Mouse (Mus musculus) B cell, adult 67 days (primary cell): ENCODE data around the gene Rpl22. TPM values are rescaled to one million over a fixed set of nuclear protein-coding genes. Genes with fewer than 3 reads are reported as not detected.

ENCODE experiments used
- total RNA-seq, 2 experiments: library from RNA; stranded (reverse); gene quantifications; 4 replicates each; pipeline ENCODE4 v1.2.4; 2023

Gene Rpl22
- total RNA-seq: 100 to 1,000 TPM; 825 to 862 TPM

DNA sequence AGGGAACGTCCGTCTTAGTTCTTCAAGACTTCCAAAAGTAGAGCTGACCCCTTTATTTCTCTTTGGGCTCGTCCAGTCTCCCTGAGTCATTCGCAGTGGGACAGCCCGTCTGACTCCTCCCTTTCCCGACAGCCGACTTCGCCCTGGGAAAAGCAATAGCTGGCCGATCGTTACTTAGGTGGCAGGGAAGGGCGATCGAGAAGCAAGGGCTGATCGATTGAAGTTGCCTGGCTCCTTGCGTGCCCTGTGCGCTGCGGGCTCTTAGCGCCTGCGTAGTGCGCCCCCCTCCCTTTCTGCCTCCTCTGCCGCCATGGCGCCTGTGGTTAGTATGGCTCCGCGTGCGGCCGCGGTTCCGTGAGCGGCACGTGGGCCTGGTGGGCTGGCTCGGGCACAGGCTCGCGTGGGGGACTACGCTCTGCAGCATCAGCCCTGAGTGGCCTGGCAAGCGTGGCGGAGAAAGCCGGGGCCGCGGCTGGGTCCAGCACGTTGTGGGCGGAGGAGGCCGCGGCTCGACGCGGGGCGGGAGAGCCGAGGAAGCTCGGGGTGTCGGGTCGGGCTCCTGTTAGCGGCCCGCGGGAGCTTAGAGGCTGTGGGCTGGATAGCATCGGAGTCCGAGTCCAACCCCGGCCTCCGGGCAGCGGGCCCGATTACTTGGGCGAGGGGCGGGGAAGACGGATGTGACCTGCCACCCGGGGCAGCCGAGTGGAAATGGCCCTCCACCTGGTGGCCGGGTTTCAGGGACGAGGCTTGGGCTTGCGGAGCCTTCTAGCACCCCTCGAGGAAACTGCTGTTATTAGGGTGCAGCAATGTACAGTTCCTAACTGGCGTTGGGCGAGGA is at the start of gene Rpl22:
TSS of gene Rpl22 (plus strand) at position 169 of the 838 bp plus-strand sequence.

DNA sequence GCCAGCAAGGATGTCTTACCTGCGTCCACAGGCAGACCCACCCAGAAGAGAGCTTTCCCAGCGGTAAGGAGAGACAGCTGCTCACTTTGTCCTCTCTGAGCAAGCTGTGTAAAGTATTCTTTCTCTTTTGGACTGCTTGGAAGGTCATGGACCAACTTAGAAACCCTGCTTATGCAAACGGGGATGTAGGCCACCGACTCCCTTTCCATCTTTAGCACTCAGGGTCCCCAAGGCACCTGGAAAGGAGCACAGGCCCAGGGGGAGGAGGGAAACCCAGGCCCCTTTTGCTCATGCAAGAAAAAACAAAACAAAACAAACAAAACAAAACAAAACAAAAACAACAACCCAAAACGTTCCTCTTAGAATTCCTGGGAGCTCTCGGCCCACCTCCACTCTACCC is 34.0 kb upstream of the Rpl22 start, which contains the start of gene Hes3:
TSS of gene Hes3 (minus strand) at position 101 of the 400 bp plus-strand sequence.

DNA sequence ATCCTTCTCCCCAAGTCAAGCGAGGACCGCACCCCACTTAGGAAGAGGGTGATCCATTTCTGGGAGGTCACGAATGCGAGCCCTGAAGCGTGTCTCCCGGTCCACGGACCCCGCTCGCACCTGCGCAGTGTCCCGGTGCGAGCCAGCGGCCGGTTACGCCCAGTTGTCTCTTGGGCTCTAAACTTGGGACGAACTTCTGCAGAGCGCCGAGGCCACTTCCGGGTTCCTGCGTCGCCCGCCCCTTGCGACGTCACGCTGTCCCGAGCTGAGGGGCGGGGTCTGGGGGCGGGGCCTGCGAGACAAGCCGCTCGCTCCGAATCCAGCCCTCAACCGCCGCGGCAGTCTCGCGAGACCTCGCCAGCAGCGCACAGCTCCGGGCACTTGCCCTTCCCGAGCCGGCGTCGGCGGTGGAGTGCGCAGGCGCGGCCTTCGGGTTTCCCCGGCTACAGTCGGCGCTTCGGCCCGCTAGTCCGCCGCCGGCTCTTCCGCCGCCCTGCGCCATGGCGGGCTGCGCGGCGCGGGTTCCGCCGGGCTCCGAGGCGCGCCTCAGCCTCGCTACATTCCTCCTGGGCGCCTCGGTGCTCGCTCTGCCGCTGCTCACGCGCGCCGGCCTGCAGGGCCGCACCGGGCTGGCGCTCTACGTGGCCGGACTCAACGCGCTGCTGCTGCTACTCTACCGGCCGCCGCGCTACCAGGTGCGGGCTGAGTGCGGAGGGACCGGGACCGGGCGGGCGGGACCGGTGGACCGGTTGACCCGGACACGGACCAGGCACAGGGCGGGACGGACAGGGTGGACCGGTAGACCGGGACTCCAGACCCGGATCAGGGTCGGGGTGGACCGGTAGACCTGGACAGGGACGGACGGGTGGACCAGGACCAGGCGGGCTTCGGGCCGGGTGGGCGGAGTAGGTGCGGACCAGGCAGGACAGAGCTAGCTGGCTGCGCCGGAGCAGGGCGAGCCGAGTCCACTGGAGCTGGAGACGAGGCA is 28.4 kb upstream of the Rpl22 start, which contains the start of gene Icmt:
TSS of gene Icmt (plus strand) at position 354 of the 988 bp plus-strand sequence.

DNA sequence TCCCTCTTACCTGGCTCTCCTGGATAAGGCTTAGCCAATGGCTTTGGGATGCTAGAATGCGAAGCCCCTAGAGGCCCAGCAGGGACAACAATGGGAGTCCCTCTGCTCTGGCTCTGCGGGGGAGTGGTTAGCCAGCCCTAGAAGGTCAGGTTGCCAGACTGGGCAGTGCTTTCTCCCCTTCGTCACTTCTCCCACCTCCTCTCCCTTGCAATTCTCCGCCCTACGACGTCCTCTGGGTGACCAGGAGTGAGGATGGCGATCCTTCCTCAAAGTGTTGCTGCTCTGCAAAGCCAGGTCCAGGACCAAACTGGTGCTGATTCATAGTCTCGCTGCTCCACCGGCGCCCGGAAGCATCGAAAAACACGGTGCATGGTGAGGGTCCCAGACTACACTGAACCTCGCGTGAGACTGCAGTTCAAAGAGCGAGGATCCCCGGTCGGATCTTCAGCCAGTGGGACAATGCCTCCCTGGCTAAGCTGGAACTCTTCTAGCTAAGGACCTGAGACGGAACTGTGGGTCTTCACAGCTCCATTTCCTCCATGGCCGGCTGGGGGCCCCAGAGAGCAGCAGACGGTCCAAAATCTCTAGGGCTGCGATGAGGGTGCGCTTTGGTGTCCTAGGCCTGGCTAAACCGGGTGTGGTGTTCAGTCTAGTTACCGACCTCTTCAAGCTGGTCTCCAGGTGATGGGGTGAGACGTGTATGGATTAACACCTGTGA is 6.9 kb upstream of the Rpl22 start, which contains the start of gene Rnf207:
TSS of gene Rnf207 (minus strand) at position 477 of the 718 bp plus-strand sequence.

DNA sequence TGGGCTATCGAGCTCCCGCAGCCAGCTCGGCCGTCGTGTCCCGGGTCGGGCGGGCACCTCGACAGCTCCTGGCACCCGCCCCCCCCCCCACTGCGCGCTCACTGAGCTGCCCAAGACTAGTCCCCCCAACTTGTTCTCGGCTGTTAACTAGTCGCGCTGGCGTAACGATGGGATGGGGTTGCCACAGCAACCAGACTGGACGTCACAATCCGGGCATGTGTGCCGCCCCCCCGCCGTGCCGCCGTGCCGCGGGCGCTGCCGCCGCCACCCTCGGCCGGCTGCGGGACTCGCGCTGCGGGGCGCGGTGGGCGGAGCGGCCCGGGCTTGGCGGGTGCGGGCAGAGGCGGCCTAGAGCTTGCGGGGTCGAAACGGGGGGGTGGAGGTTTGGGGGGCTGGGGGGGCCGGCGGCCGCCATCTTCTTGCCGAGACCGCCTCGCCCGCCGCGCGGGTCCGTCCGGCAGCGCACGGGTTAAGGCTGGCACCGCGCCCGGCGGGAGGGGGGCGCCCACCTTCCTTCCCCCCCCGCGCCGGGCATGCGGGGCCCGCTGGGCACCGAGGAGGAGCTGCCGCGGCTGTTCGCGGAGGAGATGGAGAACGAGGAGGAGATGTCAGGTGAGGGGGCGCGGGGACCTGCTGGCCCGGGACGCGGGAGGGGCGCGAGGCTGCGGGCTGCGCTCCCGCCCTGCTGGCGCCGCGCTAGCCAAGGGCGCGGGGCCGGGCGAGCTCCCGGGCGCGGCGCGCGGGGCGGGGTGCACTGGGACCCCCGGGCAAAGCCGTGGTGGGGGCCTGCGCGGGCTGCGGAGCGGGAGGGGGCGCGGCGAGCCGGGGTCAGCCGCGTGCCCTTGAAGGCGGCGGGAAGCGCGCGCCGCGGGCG is 13.1 kb downstream of the Rpl22 start, which contains the start of gene Chd5:
TSS of gene Chd5 (plus strand) at position 233 of the 874 bp plus-strand sequence.

Other genes starting within 250 kb of the Rpl22 start
- under 1 TPM in 1 of 2 experiments, not detected in 1; 0.32 TPM for gene Tnfrsf25, start 209.8 kb upstream of the Rpl22 start, total RNA-seq
- 1 to 10 TPM; 1.3 to 1.6 TPM for gene Espn, start 173.4 kb upstream of the Rpl22 start, total RNA-seq
- not detected for gene Hes2, start 166.9 kb upstream of the Rpl22 start, total RNA-seq
- 1 to 10 TPM; 3.8 to 5.5 TPM for gene Acot7, start 147.6 kb upstream of the Rpl22 start, total RNA-seq
- gene Gpr153, start 51.5 kb upstream of the Rpl22 start, total RNA-seq: not detected
- not detected for gene Hes3, start 34.1 kb upstream of the Rpl22 start, total RNA-seq
- gene Icmt, start 28.5 kb upstream of the Rpl22 start, total RNA-seq: 10 to 100 TPM; 35.4 to 40.8 TPM
- gene Rnf207, start 6.7 kb upstream of the Rpl22 start, total RNA-seq: not detected
- under 1 TPM in 1 of 2 experiments, not detected in 1; 0.09 TPM for gene Chd5, start 12.9 kb downstream of the Rpl22 start, total RNA-seq
- gene Nphp4, start 151.0 kb downstream of the Rpl22 start, total RNA-seq: 1 to 10 TPM; 3.5 to 7.1 TPM
- 10 to 100 TPM; 88.4 to 94.7 TPM for gene Kcnab2, start 152.1 kb downstream of the Rpl22 start, total RNA-seq